Mouse (Mus musculus) forebrain, embryonic 14.5 days (tissue): ENCODE measurements around the gene Zrsr1. TPM values are rescaled to one million over a fixed set of nuclear protein-coding genes. Genes with fewer than 3 reads are reported as not detected.

ENCODE experiments used
- ATAC-seq: fragments of 200-750 bp; cut with Nextera tagmentation; 2 replicates; pipeline ENCODE4 v1.8.0; 2017; ENCODE audit warnings: mild to moderate bottlenecking, moderate library complexity
- DNase-seq: peaks from one replicate; pipeline ENCODE4 v3.0.0-alpha.2; 2015; ENCODE audit warnings: low spot score
- H3K27ac ChIP-seq: fragments of 300-500 bp; sonication (generic); 2 replicates; pipeline ENCODE4 v1.5.1; 2014; ENCODE audit warnings: low read depth, mild to moderate bottlenecking, control low read depth, low read length, moderate library complexity
- H3K27me3 ChIP-seq: fragments of 300-500 bp; sonication (generic); replicated peaks from 2 replicates; pipeline ENCODE4 v1.6.1; 2014; ENCODE audit warnings: low read length, control low read depth, mixed read lengths; ENCODE audit not compliant: control insufficient read depth, insufficient read depth
- H3K36me3 ChIP-seq: fragments of 300-500 bp; sonication (generic); 2 replicates; pipeline ENCODE4 v1.6.1; 2014; ENCODE audit warnings: low read length, control low read depth; ENCODE audit not compliant: control insufficient read depth, insufficient read depth
- H3K4me1 ChIP-seq: fragments of 300-500 bp; sonication (generic); 2 replicates; pipeline ENCODE4 v1.6.1; 2014; ENCODE audit warnings: antibody characterized with exemption, low read length, control low read depth; ENCODE audit not compliant: control insufficient read depth, insufficient read depth
- H3K4me2 ChIP-seq: fragments of 300-500 bp; sonication (generic); 2 replicates; pipeline ENCODE4 v1.6.1; 2014; ENCODE audit warnings: mild to moderate bottlenecking, control low read depth, low read length
- H3K4me3 ChIP-seq: fragments of 300-500 bp; sonication (generic); 2 replicates; pipeline ENCODE4 v1.5.1; 2014; ENCODE audit warnings: low read depth, low read length, control low read depth
- H3K9ac ChIP-seq: fragments of 300-500 bp; sonication (generic); 2 replicates; pipeline ENCODE4 v1.6.1; 2014; ENCODE audit warnings: mild to moderate bottlenecking, low read length, control low read depth, moderate library complexity
- H3K9me3 ChIP-seq: fragments of 300-500 bp; sonication (generic); replicated peaks from 2 replicates; pipeline ENCODE4 v1.6.1; 2016; ENCODE audit warnings: low read length, control low read depth, mixed read lengths; ENCODE audit not compliant: control insufficient read depth
- WGBS: fragments of 180-500 bp; shearing (Covaris S2); extraction: QIAGEN DNeasy Blood & Tissue Kit; methylation state at CpG from one replicate; pipeline ENCODE4 v1.1.7; 2014; 5-methylcytosine and 5-hydroxymethylcytosine counted together
- polyA plus RNA-seq: library from polyadenylated mRNA; unstranded; fragments of >200 nt; fragmentation: Nextera tagmentation; extraction: Ambion mirVana; gene quantifications from 2 replicates; pipeline ENCODE4 v1.2.1, GENCODE M21; 2014

The Zrsr1 gene
- polyA plus RNA-seq: 4.7 and 5.6 TPM in 2 replicates

GRCm38 (mm10) chr11:22971835-22972709 lies at the start of gene Zrsr1:
Zrsr1 (plus strand) TSS chr11:22972005.
- Histone ChIP-seq H3K4me1 (peaks cover 15% of the 10 kb centered on the region; the same call in 1 of the 2 replicates), H3K9ac (peak within 1 kb of the TSS; percentile 63), H3K27ac (peak within 1 kb of the TSS; percentile 15; the same call in 1 of the 2 replicates), H3K9me3 (peaks cover 17% of the 10 kb centered on the region), H3K36me3 (0 out of 2 replicates have a peak, but pooled peaks cover 3% of the 10 kb centered on the region), H3K27me3 (no peaks in the 10 kb centered on the region), H3K4me2 (peak within 1 kb of the TSS; percentile 76), H3K4me3 (peak within 1 kb of the TSS; percentile 49)
- ATAC-seq (peak; percentile 72), DNase-seq (peak; percentile 84)
- 54% methylated on average over 56 of the region's 56 CpGs for WGBS

GRCm38 (mm10) chr11:22922546-22922945 lies 49.3 kb upstream of the Zrsr1 start:
- Histone ChIP-seq H3K36me3 (no peaks in the 10 kb centered on the region), H3K4me1 (no peaks in the 10 kb centered on the region), H3K27ac (no peak overlapping the region), H3K27me3 (no peaks in the 10 kb centered on the region), H3K9ac (no peak overlapping the region), H3K4me2 (no peak overlapping the region), H3K9me3 (no peaks in the 10 kb centered on the region), H3K4me3 (no peak overlapping the region)
- WGBS: 84% methylated on average over 2 of the region's 2 CpGs
- DNase-seq: no peak
- ATAC-seq: no peak

- H3K36me3 ChIP-seq: no peaks in the 10 kb centered on the region
- H3K27me3 ChIP-seq: no peaks in the 10 kb centered on the region
- no peak overlapping the region for H3K9ac ChIP-seq
- no peaks in the 10 kb centered on the region for H3K9me3 ChIP-seq
- no peak overlapping the region for H3K4me2 ChIP-seq
- no peak overlapping the region for H3K27ac ChIP-seq
- ATAC-seq (no peak), DNase-seq (peak; percentile 8)
- no peaks in the 10 kb centered on the region for H3K4me1 ChIP-seq
- 44% methylated on average over 2 of the region's 2 CpGs for WGBS
- no peak overlapping the region for H3K4me3 ChIP-seq
These were observed 48.2 kb upstream of the Zrsr1 start for GRCm38 (mm10) chr11:22923606-22924005.

- H3K27me3 ChIP-seq: no peaks in the 10 kb centered on the region
- WGBS: 84% methylated on average over 8 of the region's 8 CpGs
- H3K4me2 ChIP-seq: no peak overlapping the region
- DNase-seq: no peak
- no peak overlapping the region for H3K4me3 ChIP-seq
- H3K27ac ChIP-seq: no peak overlapping the region
- ATAC-seq: no peak
- H3K4me1 ChIP-seq: no peaks in the 10 kb centered on the region
- no peaks in the 10 kb centered on the region for H3K9me3 ChIP-seq
- no peak overlapping the region for H3K9ac ChIP-seq
- no peaks in the 10 kb centered on the region for H3K36me3 ChIP-seq
These were observed 43.1 kb upstream of the Zrsr1 start for GRCm38 (mm10) chr11:22928586-22929169.

- no peaks in the 10 kb centered on the region for H3K4me1 ChIP-seq
- no peak overlapping the region for H3K4me2 ChIP-seq
- no peak overlapping the region for H3K27ac ChIP-seq
- 82% methylated on average over 2 of the region's 2 CpGs for WGBS
- H3K27me3 ChIP-seq: no peaks in the 10 kb centered on the region
- H3K9me3 ChIP-seq: no peaks in the 10 kb centered on the region
- DNase-seq (no peak), ATAC-seq (no peak)
- no peaks in the 10 kb centered on the region for H3K36me3 ChIP-seq
- no peak overlapping the region for H3K4me3 ChIP-seq
- no peak overlapping the region for H3K9ac ChIP-seq
These were observed 41.7 kb upstream of the Zrsr1 start for GRCm38 (mm10) chr11:22930129-22930528.

- no peaks in the 10 kb centered on the region for H3K9me3 ChIP-seq
- WGBS: 88% methylated on average over 2 of the region's 2 CpGs
- ATAC-seq (no peak), DNase-seq (no peak)
- H3K4me1 ChIP-seq: no peaks in the 10 kb centered on the region
- no peak overlapping the region for H3K4me2 ChIP-seq
- no peak overlapping the region for H3K9ac ChIP-seq
- H3K36me3 ChIP-seq: no peaks in the 10 kb centered on the region
- no peaks in the 10 kb centered on the region for H3K27me3 ChIP-seq
- H3K4me3 ChIP-seq: no peak overlapping the region
- H3K27ac ChIP-seq: no peak overlapping the region
These were observed 40.4 kb upstream of the Zrsr1 start for GRCm38 (mm10) chr11:22931320-22931905.

- H3K36me3 ChIP-seq: no peaks in the 10 kb centered on the region
- H3K27ac ChIP-seq: no peak overlapping the region
- no peaks in the 10 kb centered on the region for H3K27me3 ChIP-seq
- no peak overlapping the region for H3K9ac ChIP-seq
- H3K4me1 ChIP-seq: no peaks in the 10 kb centered on the region
- no peak for ATAC-seq
- no peak overlapping the region for H3K4me3 ChIP-seq
- H3K4me2 ChIP-seq: no peak overlapping the region
- DNase-seq: no peak
- no peaks in the 10 kb centered on the region for H3K9me3 ChIP-seq
These were observed 39.6 kb upstream of the Zrsr1 start for GRCm38 (mm10) chr11:22932167-22932566.

GRCm38 (mm10) chr11:22936446-22937125 lies 35.2 kb upstream of the Zrsr1 start:
- no peaks in the 10 kb centered on the region for H3K9me3 ChIP-seq
- no peak overlapping the region for H3K4me3 ChIP-seq
- H3K27me3 ChIP-seq: no peaks in the 10 kb centered on the region
- 0 out of 2 replicates have a peak, but pooled peaks have one; percentile 48 for ATAC-seq
- peak; percentile 12 for DNase-seq
- H3K27ac ChIP-seq: no peak overlapping the region
- H3K36me3 ChIP-seq: no peaks in the 10 kb centered on the region
- H3K4me2 ChIP-seq: no peak overlapping the region
- H3K9ac ChIP-seq: no peak overlapping the region
- no peaks in the 10 kb centered on the region for H3K4me1 ChIP-seq
- 56% methylated on average over 5 of the region's 5 CpGs for WGBS
